In the genomic region with DNA sequence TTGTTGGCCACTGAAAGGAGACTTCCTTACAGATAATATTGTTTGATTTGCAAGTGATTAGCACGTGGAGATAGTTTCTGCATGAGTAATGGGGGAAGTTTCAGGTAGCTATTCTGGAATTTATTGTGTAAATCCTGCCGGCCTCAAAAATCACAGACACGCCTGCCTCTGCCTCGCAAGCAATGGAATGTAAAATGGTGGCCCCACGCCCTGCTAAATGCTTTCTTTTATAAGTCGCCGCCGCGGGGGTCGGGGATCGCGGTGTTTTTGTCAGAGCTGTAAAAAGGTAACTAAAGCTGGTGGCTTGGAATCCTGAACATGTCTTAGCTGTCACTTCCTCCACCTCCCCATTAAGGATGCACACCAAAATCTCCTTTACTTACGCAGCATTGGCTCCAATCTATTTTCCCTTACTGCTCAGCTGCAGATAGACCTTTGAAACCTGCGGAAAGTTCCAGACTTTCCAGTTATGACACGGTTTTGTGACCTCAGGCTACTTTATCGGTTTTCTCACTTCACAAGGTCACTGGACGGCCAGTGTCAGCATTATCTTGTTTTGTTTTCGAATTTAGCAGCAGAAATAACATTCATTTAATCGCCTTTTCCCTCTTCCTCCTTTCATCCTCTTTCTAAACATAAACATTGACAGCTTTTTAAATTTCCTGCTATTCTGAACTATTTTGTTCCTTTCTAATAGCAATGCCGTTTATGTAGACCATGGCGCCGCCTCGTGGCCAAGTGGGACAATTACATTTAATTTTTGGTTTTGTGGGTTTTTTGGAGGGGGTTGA, we compare ENCODE assay signal across 9 mouse cellular contexts. TPM values are rescaled to one million over a fixed set of nuclear protein-coding genes. Genes with fewer than 3 reads are reported as not detected.
A peak's percentile ranks its signal among the peaks of the same experiment; 100 is the strongest.
DNase-seq lines count a peak whose midpoint lies in the region; ATAC-seq and TF ChIP-seq lines count a peak whose summit lies in the region.
"Had no signal": no experiment of that assay in that cellular context is flagged by ENCODE, and none has a peak within 500 bp of the region (broad histone marks: within the 10 kb centered on the region; RNA-seq: fewer than 3 reads in every experiment).

No protein-coding gene starts in this region.

- H3K27ac ChIP-seq in liver, embryonic 14.5 days: no peak overlapping the region
- no peak overlapping the region for H3K27ac ChIP-seq in neural tube, embryonic 14.5 days (ENCODE audit: low read depth, low read length)
- H3K27ac ChIP-seq: midbrain, embryonic 12.5 days had no signal

- 18% methylated on average over 23 of the region's 23 CpGs for WGBS in liver, embryonic 14.5 days (ENCODE audit: insufficient replicate concordance)
- 30% methylated on average over 23 of the region's 23 CpGs for WGBS in neural tube, embryonic 14.5 days

- peak; percentile 25 for DNase-seq in urinary bladder, postnatal 14 days (ENCODE audit: low spot score)
- DNase-seq in urinary bladder, postnatal 10 days (ENCODE audit: low spot score): no peak
- DNase-seq in brain, embryonic 14.5 days (ENCODE audit: low read depth): peak; percentile 67
- DNase-seq in frontal cortex, postnatal 36 days (ENCODE audit: low spot score in 2 of 2): peak; percentile 28 to 38
- DNase-seq in kidney, adult 8-10 months: peak; percentile 25 to 31
- DNase-seq in liver, embryonic 14.5 days (ENCODE audit: low read depth in 3 of 3, low spot score in 3 of 3): no peak

- TF ChIP-seq POLR2A in brain, embryonic 14.5 days (IDR thresholded peaks at IDR 0.05; ENCODE audit: borderline replicate concordance, extremely low read depth, insufficient read depth, insufficient read length, poor library complexity, severe bottlenecking): no peak

- H3K36me3 ChIP-seq in liver, embryonic 14.5 days (replicated peaks; ENCODE audit: control insufficient read depth, insufficient read depth, low read depth): no peaks in the 10 kb centered on the region
- H3K36me3 ChIP-seq in neural tube, embryonic 14.5 days (ENCODE audit: control insufficient read depth, insufficient read depth, low read length): no peaks in the 10 kb centered on the region
- H3K36me3 ChIP-seq: midbrain, embryonic 12.5 days had no signal

- TF ChIP-seq EP300 in liver, embryonic 14.5 days (IDR thresholded peaks at IDR 0.05; ENCODE audit: low read depth): no peak

- peak overlapping the region; percentile 9; the same call in 1 of the 2 replicates for H3K9ac ChIP-seq in liver, embryonic 14.5 days (replicated peaks)
- no peak overlapping the region for H3K9ac ChIP-seq in neural tube, embryonic 14.5 days (replicated peaks; ENCODE audit: low read depth, low read length)
- H3K9ac ChIP-seq: midbrain, embryonic 12.5 days had no signal

- peak overlapping the region in 1 of 2 experiments; percentile 16; a peak in 1 of 4 replicates for H3K4me3 ChIP-seq in liver, embryonic 14.5 days (ENCODE audit: insufficient read depth in 1 of 2, low read depth in 2 of 2, low read length in 2 of 2)
- no peak overlapping the region for H3K4me3 ChIP-seq in neural tube, embryonic 14.5 days (ENCODE audit: low read depth, low read length)
- H3K4me3 ChIP-seq: midbrain, embryonic 12.5 days had no signal

- H3K27me3 ChIP-seq in liver, embryonic 14.5 days (ENCODE audit: control insufficient read depth, insufficient read depth, low read length): no peaks in the 10 kb centered on the region
- no peaks in the 10 kb centered on the region for H3K27me3 ChIP-seq in neural tube, embryonic 14.5 days (ENCODE audit: control insufficient read depth, insufficient read depth, low read length)
- H3K27me3 ChIP-seq: midbrain, embryonic 12.5 days had no signal

- TF ChIP-seq CTCF in brain, embryonic 14.5 days (IDR thresholded peaks at IDR 0.05; ENCODE audit: borderline replicate concordance, extremely low read depth, insufficient read depth, insufficient read length): peak; percentile 76; the same call in 1 of the 2 replicates
- peak; percentile 64 for TF ChIP-seq CTCF in liver, embryonic 14.5 days (IDR thresholded peaks at IDR 0.05; ENCODE audit: low read depth)

- 0 out of 4 replicates have a peak, but pooled peaks cover 0 to 2% of the 10 kb centered on the region in 2 experiments for H3K4me1 ChIP-seq in liver, embryonic 14.5 days (replicated peaks; ENCODE audit: control insufficient read depth in 2 of 2, insufficient read depth in 2 of 2, low read length in 1 of 2)
- no peaks in the 10 kb centered on the region for H3K4me1 ChIP-seq in neural tube, embryonic 14.5 days (ENCODE audit: control insufficient read depth, insufficient read depth, low read length)

- H3K4me2 ChIP-seq in liver, embryonic 14.5 days (ENCODE audit: low read depth): peak overlapping the region; percentile 53
- H3K4me2 ChIP-seq in neural tube, embryonic 14.5 days (ENCODE audit: low read depth, low read length): peak overlapping the region; percentile 7; the same call in 1 of the 2 replicates
- H3K4me2 ChIP-seq: midbrain, embryonic 12.5 days had no signal

- no peak for ATAC-seq in liver, embryonic 14.5 days (ENCODE audit: insufficient read depth)
- ATAC-seq in neural tube, embryonic 14.5 days (ENCODE audit: low read depth): no peak
- no peak for ATAC-seq in erythroid progenitor cell, adult 5-6 weeks (replicated peaks; ENCODE audit: low FRiP score, poor library complexity, severe bottlenecking)

- H3K9me3 ChIP-seq in liver, embryonic 14.5 days (ENCODE audit: control insufficient read depth, low read length): no peaks in the 10 kb centered on the region
- no peaks in the 10 kb centered on the region for H3K9me3 ChIP-seq in neural tube, embryonic 14.5 days (ENCODE audit: control insufficient read depth, low read length)
- H3K9me3 ChIP-seq: midbrain, embryonic 12.5 days had no signal

RNA-seq across cellular contexts. Expression of a gene that starts 25.6 kb away (rescaled TPM):
- 19.7 and 31.6 TPM in 2 replicates for polyA plus RNA-seq in brain, embryonic 14.5 days (2012; rRNA removed)
- polyA plus RNA-seq in liver, embryonic 14.5 days (2012; rRNA removed): 3.3 and 3.6 TPM in 2 replicates
- 2.7 TPM in 2 replicates for polyA plus RNA-seq in liver, embryonic 14.5 days (2014; fragmentation: Nextera tagmentation; extraction: Ambion mirVana)
- 17.1 and 17.8 TPM in 2 replicates for polyA plus RNA-seq in neural tube, embryonic 14.5 days (2014; fragmentation: Nextera tagmentation; extraction: Ambion mirVana)
- 5.4 and 5.8 TPM in 2 replicates for total RNA-seq in erythroid progenitor cell, adult 5-6 weeks (2015; ENCODE audit: low replicate concordance)
- 5.4 and 6.7 TPM in 2 replicates for total RNA-seq in erythroid progenitor cell, adult 5-6 weeks (2017; ENCODE audit: low replicate concordance)

Comparison
In these comparisons a context has a peak if more than half of its experiments do, and no peak if none do; other contexts are left out.
1. DNase-seq: peak in urinary bladder, postnatal 14 days (single experiment), brain, embryonic 14.5 days (single experiment), frontal cortex, postnatal 36 days (2 of 2) and kidney, adult 8-10 months (2 of 2); none in urinary bladder, postnatal 10 days (single experiment) and liver, embryonic 14.5 days (0 of 3).